Mouse (Mus musculus) lung, embryonic 14.5 days (tissue): ENCODE measurements around the gene Wbp2nl. TPM values are rescaled to one million over a fixed set of nuclear protein-coding genes. Genes with fewer than 3 reads are reported as not detected.

Experiments used
- ATAC-seq: fragments of 200-750 bp; cut with Nextera tagmentation; 2 replicates; pipeline ENCODE4 v1.8.0; 2017; ENCODE audit warnings: mild to moderate bottlenecking, moderate TSS enrichment, moderate library complexity; ENCODE audit not compliant: insufficient read depth
- DNase-seq: peaks from one replicate; pipeline ENCODE4 v3.0.0-alpha.2; 2015
- H3K27ac ChIP-seq: fragments of 300-500 bp; sonication (generic); 2 replicates; pipeline ENCODE4 v1.5.1; 2014; ENCODE audit warnings: low read depth, mild to moderate bottlenecking, moderate library complexity
- H3K27me3 ChIP-seq: fragments of 300-500 bp; sonication (generic); 2 replicates; pipeline ENCODE4 v1.6.1; 2014; ENCODE audit warnings: low read length, control low read depth; ENCODE audit not compliant: insufficient read depth
- H3K36me3 ChIP-seq: fragments of 300-500 bp; sonication (generic); 2 replicates; pipeline ENCODE4 v1.6.1; 2014; ENCODE audit warnings: control low read depth; ENCODE audit not compliant: insufficient read depth
- H3K4me1 ChIP-seq: fragments of 300-500 bp; sonication (generic); 2 replicates; pipeline ENCODE4 v1.6.1; 2014; ENCODE audit warnings: antibody characterized with exemption, control low read depth; ENCODE audit not compliant: insufficient read depth
- H3K4me2 ChIP-seq: fragments of 300-500 bp; sonication (generic); 2 replicates; pipeline ENCODE4 v1.6.1; 2014; ENCODE audit warnings: mild to moderate bottlenecking
- H3K4me3 ChIP-seq: fragments of 300-500 bp; sonication (generic); 2 replicates; pipeline ENCODE4 v1.5.1; 2014; ENCODE audit warnings: low read depth, low read length
- H3K9ac ChIP-seq: fragments of 300-500 bp; sonication (generic); 2 replicates; pipeline ENCODE4 v1.6.1; 2014
- H3K9me3 ChIP-seq: fragments of 300-500 bp; sonication (generic); 2 replicates; pipeline ENCODE4 v1.6.1; 2016; ENCODE audit warnings: low read depth, low read length, control low read depth
- CTCF ChIP-seq: IDR thresholded peaks from 2 replicates; pipeline ENCODE4 v1.5.1; 2016; ENCODE audit warnings: antibody characterized with exemption, low read depth
- WGBS: fragments of 180-500 bp; shearing (Covaris S2); extraction: QIAGEN DNeasy Blood & Tissue Kit; methylation state at CpG from one replicate; pipeline ENCODE4 v1.1.7; 2014; 5-methylcytosine and 5-hydroxymethylcytosine counted together
- polyA plus RNA-seq: library from polyadenylated mRNA; unstranded; fragments of >200 nt; fragmentation: Nextera tagmentation; extraction: Ambion mirVana; gene quantifications from 2 replicates; pipeline ENCODE4 v1.2.1, GENCODE M21; 2014

Gene Wbp2nl
- polyA plus RNA-seq, 1 experiment from 2014 or later, result 0.42 TPM

- TF ChIP-seq CTCF, result no peak
- 91% methylated on average over 12 of the region's 12 CpGs for WGBS
Measured at GRCm38 (mm10) chr15:82347852-82348251, 49.1 kb downstream of the Wbp2nl start.

GRCm38 (mm10) chr15:82348258-82348998, 49.7 kb downstream of the Wbp2nl start:
- Histone ChIP-seq H3K27ac (no peak overlapping the region), H3K9ac (no peak overlapping the region), H3K4me3 (no peak overlapping the region), H3K4me1 (peaks cover 3% of the 10 kb centered on the region; the same call in 1 of the 2 replicates), H3K36me3 (peaks cover 45% of the 10 kb centered on the region), H3K27me3 (no peaks in the 10 kb centered on the region), H3K9me3 (no peaks in the 10 kb centered on the region), H3K4me2 (no peak overlapping the region)
- DNase-seq (no peak), ATAC-seq (no peak)
- TF ChIP-seq CTCF, result no peak
- WGBS, result 85% methylated on average over 8 of the region's 8 CpGs

More at GRCm38 (mm10) chr15:82347852-82348251, 49.1 kb downstream of the Wbp2nl start:
- no peak overlapping the region for H3K4me3 ChIP-seq
- H3K9me3 ChIP-seq, result no peaks in the 10 kb centered on the region
- DNase-seq, result no peak
- H3K27me3 ChIP-seq, result no peaks in the 10 kb centered on the region
- no peak overlapping the region for H3K27ac ChIP-seq
- no peak overlapping the region for H3K9ac ChIP-seq
- no peak for ATAC-seq
- peaks cover 3% of the 10 kb centered on the region; the same call in 1 of the 2 replicates for H3K4me1 ChIP-seq
- H3K36me3 ChIP-seq, result peaks cover 45% of the 10 kb centered on the region
- H3K4me2 ChIP-seq, result no peak overlapping the region

- WGBS, result 81% methylated on average over 2 of the region's 2 CpGs
- no peak for TF ChIP-seq CTCF
- no peak overlapping the region for H3K4me2 ChIP-seq
Measured at GRCm38 (mm10) chr15:82348999-82349341, 50.2 kb downstream of the Wbp2nl start.

GRCm38 (mm10) chr15:82350349-82350748, 51.6 kb downstream of the Wbp2nl start:
- no peak overlapping the region for H3K4me2 ChIP-seq
- ATAC-seq (no peak), DNase-seq (no peak)
- no peak overlapping the region for H3K4me3 ChIP-seq
- H3K36me3 ChIP-seq, result peaks cover 45% of the 10 kb centered on the region
- no peaks in the 10 kb centered on the region for H3K27me3 ChIP-seq
- H3K9me3 ChIP-seq, result no peaks in the 10 kb centered on the region
- TF ChIP-seq CTCF, result no peak
- WGBS, result 82% methylated on average over 4 of the region's 4 CpGs
- no peak overlapping the region for H3K9ac ChIP-seq
- peaks cover 3% of the 10 kb centered on the region; the same call in 1 of the 2 replicates for H3K4me1 ChIP-seq
- H3K27ac ChIP-seq, result no peak overlapping the region

More at GRCm38 (mm10) chr15:82348999-82349341, 50.2 kb downstream of the Wbp2nl start:
- no peak for ATAC-seq
- H3K27ac ChIP-seq, result no peak overlapping the region
- no peaks in the 10 kb centered on the region for H3K9me3 ChIP-seq
- peaks cover 45% of the 10 kb centered on the region for H3K36me3 ChIP-seq
- no peaks in the 10 kb centered on the region for H3K27me3 ChIP-seq
- peaks cover 3% of the 10 kb centered on the region; the same call in 1 of the 2 replicates for H3K4me1 ChIP-seq
- no peak overlapping the region for H3K9ac ChIP-seq
- DNase-seq, result no peak
- no peak overlapping the region for H3K4me3 ChIP-seq

- TF ChIP-seq CTCF, result no peak
- Histone ChIP-seq H3K4me1 (peaks cover 3% of the 10 kb centered on the region; the same call in 1 of the 2 replicates), H3K4me2 (no peak overlapping the region), H3K27me3 (no peaks in the 10 kb centered on the region), H3K27ac (no peak overlapping the region), H3K36me3 (peaks cover 45% of the 10 kb centered on the region), H3K9me3 (no peaks in the 10 kb centered on the region), H3K9ac (no peak overlapping the region), H3K4me3 (no peak overlapping the region)
- WGBS, result 74% methylated on average over 3 of the region's 3 CpGs
- DNase-seq, result no peak
- no peak for ATAC-seq
Measured at GRCm38 (mm10) chr15:82351480-82351879, 52.7 kb downstream of the Wbp2nl start.

GRCm38 (mm10) chr15:82353078-82353744, 54.5 kb downstream of the Wbp2nl start:
- Histone ChIP-seq H3K9ac (peak overlapping the region; percentile 95), H3K27me3 (no peaks in the 10 kb centered on the region), H3K4me2 (peak overlapping the region; percentile 95), H3K27ac (peak overlapping the region; percentile 92), H3K4me3 (peak overlapping the region; percentile 97), H3K9me3 (no peaks in the 10 kb centered on the region), H3K4me1 (no peaks in the 10 kb centered on the region), H3K36me3 (peaks cover 35% of the 10 kb centered on the region)
- 22% methylated on average over 14 of the region's 14 CpGs for WGBS
- ATAC-seq (no peak), DNase-seq (no peak)
- TF ChIP-seq CTCF, result no peak

GRCm38 (mm10) chr15:82353745-82354113, 55.0 kb downstream of the Wbp2nl start:
- ATAC-seq (peak; percentile 54), DNase-seq (no peak)
- Histone ChIP-seq H3K4me2 (peak overlapping the region; percentile 95), H3K27ac (peak overlapping the region; percentile 92), H3K4me1 (no peaks in the 10 kb centered on the region), H3K36me3 (peaks cover 30% of the 10 kb centered on the region), H3K9me3 (no peaks in the 10 kb centered on the region), H3K27me3 (no peaks in the 10 kb centered on the region), H3K9ac (peak overlapping the region; percentile 95), H3K4me3 (peak overlapping the region; percentile 97)
- no peak for TF ChIP-seq CTCF
- WGBS, result under 1% methylated on average over 23 of the region's 23 CpGs
